Mouse (Mus musculus) lung, postnatal 0 days (tissue): ENCODE data around the gene Zfp410. TPM values are rescaled to one million over a fixed set of nuclear protein-coding genes. Genes with fewer than 3 reads are reported as not detected.

Source experiments
- ATAC-seq: fragments of 200-750 bp; cut with Nextera tagmentation; 2 replicates; pipeline ENCODE4 v1.8.0; 2017; ENCODE audit warnings: moderate library complexity
- DNase-seq: peaks from one replicate; pipeline ENCODE4 v3.0.0-alpha.2; 2016; ENCODE audit warnings: low spot score
- H3K27ac ChIP-seq: fragments of 300-500 bp; sonication (generic); 2 replicates; pipeline ENCODE4 v1.5.1; 2014; ENCODE audit warnings: antibody characterized with exemption, mild to moderate bottlenecking, low read length, mixed read lengths
- H3K27me3 ChIP-seq: fragments of 300-500 bp; sonication (generic); replicated peaks from 2 replicates; pipeline ENCODE4 v1.6.1; 2014; ENCODE audit warnings: low read length, mixed read lengths; ENCODE audit not compliant: insufficient read depth
- H3K36me3 ChIP-seq: fragments of 300-500 bp; sonication (generic); 2 replicates; pipeline ENCODE4 v1.6.1; 2014; ENCODE audit warnings: low read length, mixed read lengths; ENCODE audit not compliant: insufficient read depth
- H3K4me1 ChIP-seq: fragments of 300-500 bp; sonication (generic); 2 replicates; pipeline ENCODE4 v1.6.1; 2014; ENCODE audit warnings: antibody characterized with exemption, low read depth, low read length, mixed read lengths; ENCODE audit not compliant: insufficient read depth
- H3K4me2 ChIP-seq: fragments of 300-500 bp; sonication (generic); replicated peaks from 2 replicates; pipeline ENCODE4 v1.6.1; 2014; ENCODE audit warnings: low read depth, mild to moderate bottlenecking, low read length, moderate library complexity, mixed read lengths
- H3K4me3 ChIP-seq: fragments of 300-500 bp; sonication (generic); 2 replicates; pipeline ENCODE4 v1.5.1; 2014; ENCODE audit warnings: low read depth, low read length
- H3K9ac ChIP-seq: fragments of 300-500 bp; sonication (generic); replicated peaks from 2 replicates; pipeline ENCODE4 v1.6.1; 2014; ENCODE audit warnings: low read depth, mild to moderate bottlenecking
- H3K9me3 ChIP-seq: fragments of 300-500 bp; sonication (generic); 2 replicates; pipeline ENCODE4 v1.6.1; 2016; ENCODE audit warnings: low read length, mixed read lengths
- CTCF ChIP-seq: IDR thresholded peaks from 2 replicates; pipeline ENCODE4 v1.5.1; 2016; ENCODE audit warnings: antibody characterized with exemption, mild to moderate bottlenecking
- EP300 ChIP-seq: IDR thresholded peaks from 2 replicates; pipeline ENCODE4 v1.6.1; 2016; ENCODE audit warnings: antibody characterized with exemption, mild to moderate bottlenecking, control low read depth
- WGBS: fragments of 180-500 bp; shearing (Covaris S2); extraction: QIAGEN DNeasy Blood & Tissue Kit; methylation state at CpG from one replicate; pipeline ENCODE4 v1.1.7; 2014; 5-methylcytosine and 5-hydroxymethylcytosine counted together
- polyA plus RNA-seq: library from polyadenylated mRNA; unstranded; fragments of >200 nt; fragmentation: Nextera tagmentation; extraction: Ambion mirVana; gene quantifications from 2 replicates; pipeline ENCODE4 v1.2.1, GENCODE M21; 2015

Gene Zfp410
- polyA plus RNA-seq, 1 experiment from 2014 or later, result 44.9 TPM

DNA sequence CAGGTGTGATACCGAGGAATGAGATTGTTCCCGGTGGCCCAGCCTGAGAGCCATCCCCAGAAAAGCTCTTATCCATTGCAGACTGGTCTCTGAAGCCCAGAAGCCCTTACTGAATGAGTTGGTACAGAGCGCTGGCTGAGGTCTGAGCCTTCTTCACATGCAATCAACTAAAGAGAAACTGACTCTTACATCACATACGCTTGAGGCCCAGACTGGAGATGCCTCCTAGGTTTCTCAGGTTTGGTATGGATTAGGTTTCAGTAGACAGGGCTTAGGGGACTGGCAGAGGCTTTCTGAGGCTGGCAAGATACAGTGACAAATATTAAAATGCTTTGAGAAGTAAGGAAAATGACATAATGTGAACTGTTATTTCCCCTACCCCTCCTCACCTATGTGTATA is 68.8 kb downstream of the Zfp410 start:
- H3K9me3 ChIP-seq, result no peaks in the 10 kb centered on the region
- H3K4me1 ChIP-seq, result no peaks in the 10 kb centered on the region
- WGBS, result 73% methylated on average over 4 of the region's 4 CpGs
- H3K36me3 ChIP-seq, result no peaks in the 10 kb centered on the region
- no peak overlapping the region for H3K4me3 ChIP-seq
- TF ChIP-seq EP300 (no peak), CTCF (no peak)
- DNase-seq (no peak), ATAC-seq (no peak)
- H3K4me2 ChIP-seq, result no peak overlapping the region
- H3K27ac ChIP-seq, result peak overlapping the region; percentile 68
- no peaks in the 10 kb centered on the region for H3K27me3 ChIP-seq
- no peak overlapping the region for H3K9ac ChIP-seq

DNA sequence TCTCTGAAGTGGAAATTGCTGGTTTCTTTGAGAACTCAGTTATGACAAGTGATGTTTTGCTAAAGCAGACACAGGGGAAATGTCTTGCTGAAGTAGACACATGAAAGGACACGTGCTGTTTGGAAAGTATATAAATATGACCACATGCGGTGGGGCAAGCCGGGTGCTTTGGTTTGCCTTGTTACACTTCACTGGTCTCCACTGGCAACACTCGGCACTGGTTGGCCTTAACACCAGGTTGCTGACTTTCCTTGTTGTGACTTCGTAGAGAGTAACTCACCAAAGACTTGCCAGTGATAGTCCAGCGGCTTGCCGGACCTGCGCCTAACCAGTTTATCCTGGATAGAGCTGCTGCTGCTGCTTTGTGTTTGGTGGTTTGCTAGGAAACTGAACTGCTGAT is 71.4 kb downstream of the Zfp410 start:
- no peak; the same call in 1 of the 2 replicates for ATAC-seq
- Histone ChIP-seq H3K4me3 (no peak overlapping the region), H3K4me2 (no peak overlapping the region), H3K9me3 (no peaks in the 10 kb centered on the region), H3K27me3 (no peaks in the 10 kb centered on the region), H3K27ac (no peak overlapping the region), H3K36me3 (no peaks in the 10 kb centered on the region), H3K4me1 (no peaks in the 10 kb centered on the region), H3K9ac (no peak overlapping the region)
- DNase-seq, result no peak
- WGBS, result 81% methylated on average over 8 of the region's 8 CpGs
- no peak for TF ChIP-seq CTCF
- no peak for TF ChIP-seq EP300

DNA sequence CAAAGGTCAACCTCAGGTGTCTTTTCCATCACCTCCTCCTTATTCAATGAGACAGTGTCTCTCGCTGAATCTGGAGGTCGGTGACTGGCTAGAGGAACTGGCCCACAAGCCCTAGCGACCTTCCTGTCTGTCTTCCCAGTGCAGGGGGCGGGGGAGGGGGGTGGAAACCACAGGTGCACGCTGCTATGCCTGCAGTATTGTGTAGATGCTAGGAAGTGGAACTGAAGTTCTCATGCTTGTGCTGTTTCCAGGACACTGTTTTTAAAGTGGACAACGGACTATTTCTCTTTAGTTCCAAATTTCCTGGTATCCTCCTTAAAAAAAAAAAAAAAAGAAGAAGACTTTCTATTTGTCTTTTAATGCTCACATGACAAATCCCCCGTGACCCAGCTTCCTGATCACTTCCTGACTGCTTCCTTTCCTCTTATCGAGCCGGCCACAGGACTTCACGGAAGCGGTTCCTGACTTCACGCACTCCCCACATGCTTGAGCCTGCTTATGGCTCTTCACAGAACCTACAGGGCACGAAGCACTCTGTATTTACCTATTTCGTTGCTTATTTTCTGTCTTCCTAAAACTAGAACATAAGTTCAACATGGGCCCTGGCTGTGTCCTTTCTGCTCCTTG is 72.2 kb downstream of the Zfp410 start:
- H3K4me2 ChIP-seq, result peak overlapping the region; percentile 21; the same call in 1 of the 2 replicates
- whole genome bisulfite sequencing, result 47% methylated on average over 14 of the region's 14 CpGs
- H3K9me3 ChIP-seq, result no peaks in the 10 kb centered on the region
- no peak overlapping the region for H3K27ac ChIP-seq
- no peak overlapping the region for H3K4me3 ChIP-seq
- no peak overlapping the region for H3K9ac ChIP-seq
- H3K4me1 ChIP-seq, result no peaks in the 10 kb centered on the region
- H3K27me3 ChIP-seq, result no peaks in the 10 kb centered on the region
- TF ChIP-seq EP300 (no peak), CTCF (no peak)
- ATAC-seq, result no peak
- DNase-seq, result peak; percentile 42
- no peaks in the 10 kb centered on the region for H3K36me3 ChIP-seq

DNA sequence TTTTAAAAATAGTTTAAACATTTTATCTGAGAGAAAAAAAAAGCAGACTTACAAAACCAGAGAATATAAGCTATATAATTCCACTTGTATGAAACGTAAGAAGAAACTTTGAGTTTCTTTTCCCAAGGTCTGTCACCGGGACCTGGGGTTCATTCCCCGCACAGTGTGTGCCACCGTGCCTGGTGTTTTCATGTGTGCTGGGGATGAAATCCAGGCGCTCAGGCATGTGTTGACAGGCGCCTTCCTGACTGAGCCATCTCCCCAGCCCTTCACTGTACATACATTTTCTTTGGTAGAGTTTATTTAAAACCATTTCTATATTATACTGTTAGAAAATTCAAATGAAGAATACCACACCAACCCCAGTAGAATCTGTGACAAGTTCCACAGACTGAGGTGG is 73.7 kb downstream of the Zfp410 start:
- H3K27ac ChIP-seq, result no peak overlapping the region
- no peaks in the 10 kb centered on the region for H3K4me1 ChIP-seq
- no peak overlapping the region for H3K9ac ChIP-seq
- DNase-seq (no peak), ATAC-seq (no peak)
- H3K36me3 ChIP-seq, result no peaks in the 10 kb centered on the region
- 82% methylated on average over 6 of the region's 6 CpGs for WGBS
- no peak overlapping the region for H3K4me3 ChIP-seq
- TF ChIP-seq CTCF (no peak), EP300 (no peak)
- H3K27me3 ChIP-seq, result no peaks in the 10 kb centered on the region
- H3K9me3 ChIP-seq, result no peaks in the 10 kb centered on the region
- no peak overlapping the region for H3K4me2 ChIP-seq

DNA sequence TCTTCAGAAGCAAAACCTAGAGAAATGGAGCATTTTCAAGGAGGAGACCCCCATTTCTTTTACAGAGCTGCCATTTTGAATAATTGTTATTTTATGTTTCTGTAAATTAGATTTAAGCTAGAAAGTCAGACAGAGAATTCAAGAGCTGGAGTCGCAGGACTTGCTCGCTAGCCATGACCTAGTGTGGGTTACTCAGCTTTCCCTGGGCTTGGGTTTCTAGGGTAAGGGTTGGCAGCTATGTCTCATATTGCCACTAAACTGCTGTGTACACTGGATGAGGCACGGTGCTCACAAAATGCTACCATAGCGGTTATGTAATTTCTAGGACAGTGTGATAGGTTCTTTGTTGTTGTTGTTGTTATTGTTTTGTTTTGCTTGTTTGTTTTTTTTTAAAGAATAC is 76.0 kb downstream of the Zfp410 start:
- Histone ChIP-seq H3K9ac (no peak overlapping the region), H3K9me3 (no peaks in the 10 kb centered on the region), H3K4me3 (no peak overlapping the region), H3K4me2 (no peak overlapping the region), H3K27me3 (no peaks in the 10 kb centered on the region), H3K27ac (no peak overlapping the region), H3K4me1 (no peaks in the 10 kb centered on the region), H3K36me3 (0 out of 2 replicates have a peak, but pooled peaks cover 3% of the 10 kb centered on the region)
- DNase-seq (no peak), ATAC-seq (no peak)
- TF ChIP-seq EP300 (no peak), CTCF (no peak)
- 95% methylated on average over 4 of the region's 4 CpGs for WGBS

Other genes starting within 250 kb of the Zfp410 start
- not detected in 2 replicates for gene Acot5, start 247.5 kb upstream of the Zfp410 start, polyA plus RNA-seq
- gene Acot6, start 216.2 kb upstream of the Zfp410 start, polyA plus RNA-seq, result 1.1 and 1.3 TPM in 2 replicates
- 3.1 and 4.5 TPM in 2 replicates for gene Dnal1, start 202.5 kb upstream of the Zfp410 start, polyA plus RNA-seq
- 1.9 and 2.9 TPM in 2 replicates for gene Pnma1, start 168.4 kb upstream of the Zfp410 start, polyA plus RNA-seq
- 5.9 and 6.7 TPM in 2 replicates for gene Elmsan1, start 98.0 kb upstream of the Zfp410 start, polyA plus RNA-seq
- 26.3 and 28.0 TPM in 2 replicates for gene Ptgr2, start 31.6 kb upstream of the Zfp410 start, polyA plus RNA-seq
- gene Coq6, start 44.8 kb downstream of the Zfp410 start, polyA plus RNA-seq, result 20.7 and 21.2 TPM in 2 replicates
- gene Fam161b, start 45.0 kb downstream of the Zfp410 start, polyA plus RNA-seq, result 2.4 and 3.1 TPM in 2 replicates
- 10.8 TPM in 2 replicates for gene Entpd5, start 92.2 kb downstream of the Zfp410 start, polyA plus RNA-seq
- gene Bbof1, start 92.2 kb downstream of the Zfp410 start, polyA plus RNA-seq, result 2.8 TPM in 2 replicates
- 22.9 and 23.0 TPM in 2 replicates for gene Rnf113a2, start 100.3 kb downstream of the Zfp410 start, polyA plus RNA-seq
- gene Aldh6a1, start 134.2 kb downstream of the Zfp410 start, polyA plus RNA-seq, result 52.1 and 67.5 TPM in 2 replicates
- 18.2 and 18.5 TPM in 2 replicates for gene Lin52, start 134.6 kb downstream of the Zfp410 start, polyA plus RNA-seq